Mouse (Mus musculus) spleen, adult 12 weeks (tissue): ENCODE data around the gene Vps53.
A peak's percentile ranks its signal among the peaks of the same experiment; 100 is the strongest.
"Not testable (repeated sequence)": the region's sequence is repeated elsewhere in the genome, so short reads cannot be mapped to it uniquely, and the experiment has no call there.

Source experiments
- DNase-seq: peaks from one replicate; pipeline ENCODE4 v3.0.0; 2022; ENCODE audit warnings: low spot score

Vps53 gene

DNA sequence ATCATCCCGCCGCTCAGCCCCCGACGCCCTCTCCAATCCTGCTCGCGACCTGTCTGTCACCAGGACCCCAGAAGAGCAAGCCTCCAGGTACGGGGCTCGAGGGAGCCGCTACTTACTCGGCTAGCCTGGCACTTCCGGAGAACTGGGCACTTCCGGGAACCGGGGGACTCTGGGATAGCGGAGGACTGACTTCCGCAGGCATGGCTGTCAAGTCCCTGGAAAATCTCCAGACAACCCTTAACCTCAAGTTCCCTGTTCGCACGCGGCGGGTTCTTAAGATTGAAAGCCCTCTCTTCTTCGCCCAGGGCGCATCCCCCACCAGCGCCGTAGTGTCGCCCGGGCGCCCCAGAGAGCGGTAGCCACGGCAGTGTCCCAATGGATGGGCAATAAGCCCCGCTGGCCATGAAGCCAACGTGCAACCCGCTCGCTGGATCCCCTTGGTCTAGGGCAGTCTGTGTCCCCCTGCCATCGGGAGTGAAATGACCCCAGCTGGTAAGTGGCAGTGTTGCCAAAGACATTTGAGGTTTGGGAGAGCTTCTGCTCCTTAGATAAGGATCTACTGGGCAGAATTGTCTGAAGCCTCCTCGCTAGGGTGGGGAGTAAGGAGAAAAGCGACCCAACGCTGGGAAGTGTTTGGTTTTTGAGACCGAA lies at the start of gene Vps53, which contains the start of gene Fam57a:
Gene Vps53, minus strand, starts transcription at position 153 of the 651 bp plus-strand sequence.
Gene Fam57a, plus strand, starts transcription at position 177 of the 651 bp plus-strand sequence.
- peak; percentile 73 for DNase-seq

DNA sequence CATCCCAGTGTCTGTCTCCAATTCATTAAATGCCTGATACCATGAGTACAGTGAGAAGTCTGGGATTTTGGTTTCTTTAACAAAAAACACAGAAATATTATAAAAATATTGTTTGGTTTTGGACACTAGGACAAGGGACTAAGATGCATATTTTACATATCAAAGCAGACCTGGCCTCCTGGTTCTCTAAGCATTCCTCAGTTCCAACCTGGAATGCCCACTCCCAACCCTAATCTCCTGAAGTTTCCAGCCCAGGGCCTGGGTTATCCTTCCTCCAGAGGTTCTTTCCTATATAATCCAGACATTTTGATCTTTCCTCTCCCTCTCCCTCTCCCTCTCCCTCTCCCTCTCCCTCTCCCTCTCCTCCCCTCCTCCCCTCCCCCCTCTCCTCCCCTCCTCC lies 45.6 kb upstream of the Vps53 start:
- no peak for DNase-seq

DNA sequence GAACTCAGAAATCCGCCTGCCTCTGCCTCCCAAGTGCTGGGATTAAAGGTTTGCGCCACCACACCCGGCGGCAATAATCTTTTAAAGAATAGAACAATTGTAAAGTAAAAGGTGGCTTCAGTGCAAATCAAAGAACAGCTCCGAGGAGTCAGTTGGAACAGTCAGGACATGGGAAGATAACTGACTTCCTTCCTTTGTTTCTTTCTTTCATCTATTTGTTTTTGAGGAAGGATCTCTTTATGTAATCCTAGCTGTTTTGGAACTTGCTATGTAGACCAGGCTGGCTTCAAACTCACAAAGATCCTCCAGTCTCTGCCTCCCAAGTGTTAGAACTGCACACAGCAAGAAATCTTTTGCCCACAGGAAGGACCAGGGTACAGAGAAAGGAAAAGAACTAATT lies 45.2 kb upstream of the Vps53 start:
- no peak for DNase-seq

DNA sequence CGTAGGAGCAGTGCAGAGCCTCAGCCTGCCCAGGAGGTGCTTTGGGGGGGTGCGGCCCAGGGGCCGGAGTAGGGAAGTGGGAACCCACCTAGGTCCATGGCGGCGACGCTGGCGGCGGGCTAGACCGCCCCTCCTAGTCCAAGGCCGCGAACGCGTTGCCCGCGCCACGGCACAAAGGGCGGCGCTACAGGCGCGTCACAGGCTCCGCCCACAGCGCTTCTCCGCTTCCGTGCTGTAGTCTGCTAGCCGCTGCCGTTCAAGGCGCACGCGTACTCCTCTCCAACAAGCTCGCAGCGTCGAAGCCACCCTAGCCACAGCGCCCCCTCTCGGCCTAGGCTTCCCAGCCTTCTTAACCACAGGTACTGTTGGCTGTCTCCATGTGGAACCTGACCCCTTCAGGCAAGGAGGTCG lies 37.9 kb upstream of the Vps53 start, which contains the start of the genes Dbil5 and Gemin4:
Gene Dbil5, plus strand, starts transcription at position 219 of the 411 bp plus-strand sequence.
Gene Gemin4, minus strand, starts transcription at position 275 of the 411 bp plus-strand sequence.
- DNase-seq = peak; percentile 89

DNA sequence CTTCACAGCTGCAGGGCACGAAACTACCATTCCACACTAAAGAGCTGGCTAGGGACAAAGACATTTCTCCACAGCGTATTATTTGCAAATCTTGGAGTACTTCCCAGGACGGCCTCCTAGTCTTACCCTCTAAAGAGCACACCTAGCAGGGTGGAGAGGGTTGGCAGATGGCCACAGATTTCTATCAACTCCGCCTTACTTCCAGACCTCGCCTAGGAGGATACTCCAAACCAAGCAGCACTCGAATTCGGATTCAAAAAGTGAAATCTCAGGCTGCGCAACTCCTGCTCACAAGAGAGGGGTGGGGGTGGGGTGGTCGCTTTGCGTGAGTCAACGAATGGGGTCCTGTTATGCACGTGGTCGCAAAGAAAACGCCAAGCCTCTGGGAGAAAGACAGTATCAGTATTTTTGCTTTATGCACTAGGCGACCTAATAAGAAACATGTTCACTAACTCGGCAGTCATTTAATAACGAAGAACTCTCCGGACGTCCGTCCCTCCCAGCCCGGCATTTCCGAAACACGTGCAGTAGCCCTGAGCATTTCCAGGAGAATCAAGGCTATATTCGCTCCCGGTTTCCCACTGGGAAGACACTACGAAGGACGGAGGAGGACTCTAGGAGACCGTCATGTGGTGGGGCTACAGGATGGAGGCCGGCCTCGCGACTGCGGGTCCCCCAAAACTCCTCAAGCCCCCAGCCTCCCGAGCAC lies 37.4 kb upstream of the Vps53 start:
- no peak for DNase-seq

DNA sequence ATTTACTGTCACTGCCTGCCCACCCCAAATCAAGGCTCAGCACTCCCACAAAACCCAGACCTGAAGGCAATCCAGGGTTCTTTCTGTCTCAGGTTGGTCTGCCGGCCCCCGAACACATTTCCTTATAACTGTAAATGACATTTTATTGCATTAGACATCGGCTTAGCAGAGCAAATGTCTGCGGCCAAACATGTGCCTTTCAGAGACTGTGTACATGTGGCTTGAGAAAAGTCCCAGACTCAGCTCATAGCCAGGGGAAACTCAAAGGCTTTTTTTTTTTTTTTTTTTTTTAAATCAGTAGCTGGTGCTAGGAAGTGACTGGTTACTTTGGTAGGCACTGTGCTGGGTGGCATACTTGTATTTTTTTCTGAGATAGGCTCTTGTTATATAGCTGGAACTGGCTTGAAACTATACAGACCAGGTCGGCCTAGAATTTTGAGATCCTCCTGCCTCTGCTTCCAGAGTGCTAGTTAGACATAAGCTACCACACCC lies 36.6 kb upstream of the Vps53 start:
- DNase-seq = no peak

DNA sequence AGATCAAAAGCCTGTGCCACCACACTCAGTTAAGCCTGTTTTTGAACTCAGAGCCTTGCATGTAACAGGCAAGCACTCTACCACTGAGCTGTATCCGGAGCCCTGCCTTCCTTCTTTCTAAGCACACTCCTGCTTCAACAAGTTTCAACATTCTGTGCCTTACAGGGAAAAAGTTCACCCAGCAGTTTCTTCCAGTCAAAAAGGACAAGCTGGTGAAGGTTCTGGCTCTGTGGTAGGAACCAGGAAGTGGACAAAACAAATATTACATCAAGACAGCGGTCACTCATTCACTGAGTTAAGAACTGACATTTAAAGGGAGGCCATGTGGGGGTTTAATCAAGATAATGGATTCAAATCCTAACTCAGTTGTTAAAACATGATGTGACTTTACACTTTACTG lies 35.6 kb upstream of the Vps53 start:
- no peak for DNase-seq

DNA sequence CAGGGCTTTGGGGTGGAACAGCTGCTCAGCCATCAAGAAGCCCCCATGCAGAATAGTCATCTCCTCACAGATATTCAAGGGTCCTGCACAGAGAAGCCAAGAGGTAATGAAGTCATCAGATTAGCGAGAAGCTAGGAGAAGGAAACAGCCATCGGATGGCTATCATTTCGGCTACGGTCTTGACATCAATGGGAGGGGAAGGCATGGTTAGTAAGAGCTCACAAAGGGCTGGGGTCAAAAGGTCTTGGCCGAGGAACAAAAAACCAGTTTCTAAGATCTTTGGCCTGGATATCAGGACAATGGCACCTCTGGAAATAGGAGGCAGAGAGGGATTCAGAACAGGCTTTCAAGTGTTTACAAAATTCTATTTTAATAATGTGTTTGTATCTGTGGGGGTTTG lies 34.4 kb upstream of the Vps53 start:
- DNase-seq = no peak

DNA sequence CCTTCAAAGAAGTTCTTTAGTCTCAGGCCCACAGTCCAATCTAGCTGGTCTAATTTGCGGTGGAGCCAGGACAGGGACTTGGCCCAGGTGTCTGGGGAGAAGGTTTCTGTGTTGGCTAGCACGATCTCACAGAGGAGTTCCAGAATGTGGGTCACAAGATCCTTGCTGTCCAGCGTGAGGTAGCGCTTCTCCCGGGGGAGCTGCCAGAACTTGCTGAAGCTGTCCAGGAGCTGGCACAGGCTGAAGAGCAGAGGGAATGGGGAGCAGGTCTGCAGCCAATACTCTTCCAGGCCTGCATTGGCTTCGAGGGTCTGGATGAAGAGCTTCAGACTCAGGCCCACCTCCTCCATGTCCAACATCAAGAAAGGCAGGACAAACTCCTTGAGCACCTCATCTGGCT lies 32.1 kb upstream of the Vps53 start:
- not testable (repeated sequence) for DNase-seq

DNA sequence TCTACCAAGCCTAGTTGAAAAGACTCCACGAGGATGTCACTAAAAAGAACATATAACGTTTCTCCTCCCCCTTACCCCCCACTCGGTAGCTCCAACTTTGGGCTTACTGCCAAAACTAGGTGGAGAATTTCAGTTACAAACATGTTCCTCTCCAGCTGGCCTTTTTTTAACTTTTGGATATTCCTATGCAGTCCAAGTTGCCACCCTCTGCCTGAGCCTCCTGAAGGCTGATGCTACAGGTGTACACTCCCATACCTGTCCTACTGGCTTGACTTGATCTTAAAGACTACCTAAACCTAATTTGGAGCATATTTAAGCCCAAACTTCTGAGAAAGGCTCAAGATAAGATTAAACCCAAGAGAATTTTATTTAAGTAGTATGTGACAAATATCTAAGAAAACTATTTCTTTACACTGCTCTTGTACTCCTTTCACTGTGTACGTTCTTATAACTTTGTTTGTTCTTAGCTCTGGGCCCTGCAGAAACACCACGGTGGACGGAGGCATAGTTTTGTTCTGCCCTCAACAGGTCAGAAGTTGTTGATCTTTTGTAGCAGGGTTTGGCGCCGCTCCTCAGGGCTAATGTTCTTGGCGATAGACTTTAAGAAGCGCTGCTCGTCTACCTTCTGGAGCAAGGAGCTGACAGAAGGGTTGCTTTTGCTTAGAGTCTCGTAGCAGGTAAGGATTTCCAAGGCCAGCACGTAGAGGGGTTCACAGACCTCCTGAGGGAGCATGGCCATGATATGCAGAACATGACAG lies 31.0 kb upstream of the Vps53 start:
- DNase-seq = no peak

DNA sequence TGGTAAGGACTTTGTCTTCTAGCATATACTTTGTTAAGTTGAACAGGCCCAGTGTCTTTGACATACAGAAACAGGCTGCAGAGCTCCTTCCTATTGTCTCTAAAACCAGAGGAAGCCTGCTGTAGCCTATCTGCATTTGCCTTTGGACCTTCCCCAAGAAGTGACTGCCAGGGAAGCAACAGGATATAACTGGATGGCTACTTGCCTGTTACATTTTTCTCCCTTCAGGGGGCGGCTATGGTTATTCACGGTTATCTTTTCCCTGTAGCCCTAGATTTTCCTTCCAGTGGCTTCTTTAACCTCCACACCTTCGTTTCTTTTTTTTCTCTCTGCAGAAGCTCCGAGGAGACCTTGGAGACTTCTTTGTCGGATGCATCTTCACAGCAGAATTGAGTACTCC lies 27.3 kb upstream of the Vps53 start:
- DNase-seq = no peak

DNA sequence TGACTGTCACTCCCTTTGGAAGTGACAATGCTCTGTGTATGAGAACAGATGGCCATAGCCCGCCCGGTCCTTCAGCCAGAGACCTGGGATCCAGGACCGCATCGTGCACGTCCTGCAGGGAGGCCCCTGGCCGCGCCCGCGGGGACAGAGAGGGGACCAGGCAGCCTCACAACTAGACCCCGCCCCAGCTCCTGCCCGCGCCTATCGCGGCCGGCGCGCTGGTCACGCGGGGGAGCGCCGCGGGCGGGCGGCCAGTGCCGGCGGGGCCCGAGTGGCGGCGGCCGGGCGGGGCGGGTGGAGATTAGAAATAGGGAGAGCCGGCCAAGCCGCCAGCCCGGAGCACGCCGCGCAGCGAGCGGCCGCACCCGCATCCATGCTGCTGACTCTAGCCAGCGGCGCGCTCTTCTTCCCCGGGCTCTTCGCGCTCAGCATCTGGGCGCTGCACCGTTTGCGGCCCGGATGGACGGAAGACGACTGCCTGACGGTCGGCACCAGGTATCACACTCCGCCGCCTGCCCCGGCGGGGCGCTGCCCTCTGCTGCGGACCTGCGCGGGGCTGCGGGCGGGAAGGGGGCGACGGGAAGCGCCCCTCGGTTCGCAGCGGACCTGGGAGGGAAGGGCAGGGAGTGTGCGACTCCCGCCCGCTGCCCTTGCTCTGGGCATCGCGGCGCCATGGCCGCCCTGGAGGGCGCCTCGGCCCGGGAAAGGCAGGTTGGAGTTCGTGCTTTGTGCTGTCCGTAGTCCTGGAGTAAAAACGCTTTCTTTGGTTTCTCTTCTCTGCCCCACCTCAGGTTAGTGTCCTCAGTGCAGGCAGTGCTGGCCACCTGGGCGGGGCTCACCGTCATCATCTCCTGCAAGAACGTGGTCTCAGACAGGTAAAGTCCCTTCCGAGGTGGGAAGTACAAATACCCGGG lies 22.6 kb upstream of the Vps53 start:
- DNase-seq = peak; percentile 68

DNA sequence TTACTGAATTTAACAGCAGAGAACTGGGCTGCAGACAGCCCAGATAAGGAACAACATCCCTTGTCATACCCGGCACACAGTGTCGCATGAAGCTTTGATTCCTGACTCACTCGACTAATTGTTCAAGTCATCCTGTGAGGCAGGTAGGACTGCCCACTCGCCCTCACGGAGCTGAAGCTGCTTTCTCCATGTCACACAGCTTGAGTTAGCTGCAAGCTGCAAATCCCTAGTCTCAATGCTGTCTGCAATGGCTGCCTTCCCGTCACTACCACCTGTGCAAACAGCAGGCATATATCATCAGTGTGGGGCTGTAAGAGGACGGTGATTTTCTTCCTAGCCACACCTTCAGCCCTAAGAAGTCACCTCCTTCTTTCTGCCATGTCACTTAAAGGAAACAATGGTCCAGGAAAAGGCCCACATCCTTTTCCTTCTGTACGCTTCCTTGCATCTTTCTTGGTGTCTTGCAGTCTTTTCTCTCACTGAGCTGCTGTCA lies 17.6 kb upstream of the Vps53 start:
- no peak for DNase-seq

DNA sequence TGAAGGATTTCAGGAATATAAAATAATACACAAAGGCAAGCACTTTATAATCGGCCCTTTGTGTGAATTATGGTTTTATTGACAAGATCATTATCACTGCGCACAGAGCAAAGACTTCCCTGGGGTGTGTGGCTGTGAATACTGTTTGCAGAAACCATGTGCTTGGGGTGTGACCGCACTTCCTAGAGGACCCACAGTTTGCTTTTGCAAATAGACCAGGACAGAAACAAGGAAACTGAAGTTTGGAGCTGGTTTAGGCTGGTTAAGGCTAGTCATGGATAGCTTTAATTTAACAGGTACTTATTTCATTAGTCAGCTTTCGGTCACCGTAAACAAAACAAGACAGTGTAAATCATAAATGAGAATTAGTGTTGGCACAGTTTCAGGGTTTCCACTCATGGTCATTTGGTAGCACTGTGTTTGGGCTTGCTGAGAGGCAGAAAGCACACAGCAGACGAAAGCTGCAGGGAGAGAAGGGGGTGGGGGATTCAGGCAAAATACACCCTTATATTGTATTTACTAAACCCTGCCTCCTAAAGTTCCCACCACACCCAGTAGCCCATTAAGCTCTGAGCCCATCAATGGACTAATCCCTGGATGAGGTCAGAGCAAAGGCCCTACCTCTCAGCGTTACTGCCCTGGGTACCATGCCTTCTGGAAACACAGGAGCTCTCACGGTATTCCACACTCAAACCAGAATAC lies 17.0 kb upstream of the Vps53 start:
- DNase-seq = no peak

DNA sequence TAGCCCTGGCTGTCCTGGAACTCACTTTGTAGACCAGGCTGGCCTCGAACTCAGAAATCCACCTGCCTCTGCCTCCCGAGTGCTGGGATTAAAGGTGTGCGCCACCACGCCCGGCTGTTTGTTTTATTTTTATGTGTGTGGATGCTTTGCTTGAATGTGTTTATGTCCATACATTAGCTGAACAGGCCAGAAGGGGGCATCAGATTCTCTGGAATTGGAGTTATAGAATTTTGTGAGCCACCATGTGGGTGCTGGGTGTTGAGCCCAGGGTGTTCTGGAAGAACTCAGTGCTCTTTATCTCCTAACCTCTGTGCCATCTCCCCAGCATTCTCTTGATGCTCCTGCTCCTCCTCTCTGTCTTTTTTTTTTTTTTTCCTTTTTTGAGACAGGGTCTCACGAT lies 7.5 kb upstream of the Vps53 start:
- no peak for DNase-seq

DNA sequence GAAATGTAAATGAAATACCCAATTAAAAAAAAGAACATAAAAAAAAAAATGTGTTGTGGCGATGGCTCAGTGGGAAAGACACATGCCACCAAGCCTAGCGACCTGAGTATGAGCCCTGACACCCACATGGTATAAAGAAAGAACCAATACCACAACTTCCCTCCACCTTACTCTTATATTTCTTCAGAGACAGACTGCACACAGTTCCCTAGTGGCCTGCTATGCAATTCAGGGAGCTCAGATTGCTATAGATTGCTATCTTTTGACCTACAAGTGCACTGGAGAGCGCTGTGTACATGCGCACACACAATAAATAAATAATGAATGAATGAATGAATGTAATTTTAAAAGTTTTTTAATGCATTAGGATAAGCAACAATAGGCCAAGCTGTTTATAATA lies 4.3 kb upstream of the Vps53 start:
- no peak for DNase-seq

DNA sequence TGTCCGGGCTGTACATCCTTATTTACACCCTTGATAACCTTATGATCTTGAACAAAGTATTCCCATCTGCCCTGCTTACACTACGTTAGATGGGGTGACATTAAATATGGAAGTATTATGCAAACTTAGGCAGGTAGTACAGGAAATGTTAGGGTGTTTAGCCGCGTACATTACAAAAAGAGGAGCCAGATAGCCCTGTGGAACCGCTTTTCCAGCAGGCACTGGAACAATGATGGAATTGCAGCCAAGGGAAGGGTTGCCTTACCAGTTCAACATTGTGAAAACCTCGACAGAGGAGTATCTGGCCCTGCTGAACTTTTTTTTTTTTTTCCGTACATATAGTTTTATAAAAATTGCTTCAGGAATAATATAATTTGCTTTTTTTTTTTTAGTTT lies 696 bp upstream of the Vps53 start:
- no peak for DNase-seq

DNA sequence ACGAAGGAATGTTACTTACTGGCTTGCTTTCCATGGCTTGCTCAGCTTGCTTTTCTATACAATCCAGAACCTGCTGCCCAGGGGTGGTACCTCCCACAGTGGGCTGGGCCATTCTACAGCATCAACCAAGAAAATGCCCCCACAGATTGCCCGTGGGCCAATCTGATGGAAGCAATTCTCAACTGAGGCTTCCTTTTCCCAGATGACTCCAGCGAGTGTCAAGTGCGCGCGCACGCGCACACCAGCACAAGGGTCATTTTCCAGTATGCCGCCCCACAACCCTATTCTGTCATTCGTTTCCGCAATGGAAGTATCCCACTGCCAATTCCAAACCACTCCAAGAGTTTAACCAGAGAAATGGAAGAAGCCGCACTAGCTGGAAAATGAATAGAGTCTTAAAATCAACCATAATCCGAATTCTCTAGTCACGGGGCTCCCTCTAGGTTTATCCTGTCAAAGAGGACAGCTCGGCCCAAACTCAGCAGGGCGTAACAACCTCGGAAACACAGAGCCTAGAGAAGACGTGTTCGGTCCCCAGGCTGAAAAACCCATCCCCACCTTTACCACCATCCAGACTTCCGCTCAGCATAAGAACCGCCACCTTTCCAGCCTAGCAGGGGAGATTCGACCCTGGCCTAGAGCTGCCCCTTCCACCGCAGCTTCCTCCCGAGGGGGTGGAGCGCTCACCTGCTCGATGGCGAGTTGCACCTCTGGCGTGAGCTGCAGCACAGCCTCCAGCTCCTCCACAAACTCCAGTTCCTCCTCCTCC lies 537 bp downstream of the Vps53 start:
- peak; percentile 19 for DNase-seq

DNA sequence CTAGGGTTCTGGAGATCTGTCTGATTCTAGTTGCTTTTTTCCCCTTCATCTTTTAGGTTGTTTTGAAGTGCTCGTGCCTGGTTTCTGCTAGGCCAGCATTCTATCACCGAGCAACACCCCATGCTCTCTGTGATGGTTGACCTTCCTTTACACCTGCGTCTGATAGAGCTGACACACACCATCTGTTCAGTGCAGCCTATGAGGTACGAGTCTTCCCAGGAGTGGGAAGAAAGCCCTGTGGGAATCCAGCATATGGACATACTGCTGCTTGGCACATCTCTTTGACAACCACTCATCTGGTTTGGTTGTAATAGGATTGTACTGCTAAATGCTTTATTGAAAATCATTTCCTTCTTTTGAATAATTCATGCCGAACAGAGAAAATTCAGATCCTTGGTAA lies 9.2 kb downstream of the Vps53 start:
- no peak for DNase-seq

DNA sequence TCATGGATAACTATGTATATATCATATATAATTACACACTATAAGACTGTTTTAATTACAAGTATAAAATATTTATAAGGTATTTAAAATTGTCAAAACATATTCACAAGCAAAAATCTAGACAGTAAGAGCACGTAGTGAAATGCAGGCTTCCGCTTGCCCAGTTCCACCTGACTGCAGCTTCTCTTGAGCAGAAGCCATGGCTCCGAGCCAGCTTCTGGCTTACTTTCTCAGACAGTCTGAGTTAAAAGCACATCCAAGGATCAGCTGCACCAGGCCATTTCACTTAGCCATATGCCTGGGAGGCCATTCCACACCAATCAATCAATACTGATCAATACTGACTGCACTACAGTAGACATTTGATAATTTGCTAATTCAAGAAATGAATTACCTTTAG lies 10.5 kb downstream of the Vps53 start:
- DNase-seq = no peak
